Mouse (Mus musculus): ENCODE results near the gene Defb6. TPM values are rescaled to one million over a fixed set of nuclear protein-coding genes. Genes with fewer than 3 reads are reported as not detected.

The Defb6 gene
- polyA plus RNA-seq (2014; fragmentation: Illumina TruSeq; extraction: RNeasy Lipid Tissue Mini Kit (QIAGEN cat#74804); ENCODE audit: low read depth, low replicate concordance), result not detected

DNA sequence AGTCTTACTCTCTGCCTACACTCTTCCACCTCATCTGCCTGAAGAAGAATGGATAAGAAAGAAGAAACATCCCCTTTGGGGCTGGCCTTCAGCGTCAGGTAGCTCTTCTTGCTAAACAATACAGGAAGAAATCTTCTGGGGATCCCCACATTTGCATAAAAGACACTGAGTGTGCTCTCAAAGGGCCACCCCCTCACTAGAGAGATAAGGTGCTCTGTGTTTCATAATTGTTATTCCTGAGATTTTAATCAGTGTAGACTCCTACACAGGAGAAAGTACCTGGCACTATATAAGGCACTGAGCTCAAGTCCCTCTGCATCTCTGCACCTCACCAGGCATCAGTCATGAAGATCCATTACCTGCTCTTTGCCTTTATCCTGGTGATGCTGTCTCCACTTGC, at the start of gene Defb6:
Defb6 (plus strand) TSS at position 318 of the 400 bp plus-strand sequence.

DNA sequence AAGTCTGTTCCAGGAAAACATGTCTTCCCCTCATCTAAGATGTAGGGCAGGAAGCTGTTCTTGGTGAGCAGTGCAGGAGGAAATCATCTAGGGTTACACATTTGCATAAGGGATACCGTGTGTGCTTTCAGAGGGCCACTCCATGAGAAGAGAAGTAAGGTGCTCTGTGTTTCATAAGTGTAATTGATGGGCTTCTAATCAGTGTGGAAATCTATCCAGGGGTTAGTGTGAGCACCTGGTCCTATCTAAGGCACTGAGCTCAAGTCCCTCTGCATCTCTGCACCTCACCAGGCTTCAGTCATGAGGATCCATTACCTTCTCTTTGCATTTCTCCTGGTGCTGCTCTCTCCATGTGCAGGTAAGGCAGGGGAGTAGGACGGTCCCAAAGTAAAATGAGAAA, 14.3 kb downstream of the Defb6 start, which contains the start of gene Defb46:
Defb46 (plus strand) TSS at position 301 of the 400 bp plus-strand sequence.

DNA sequence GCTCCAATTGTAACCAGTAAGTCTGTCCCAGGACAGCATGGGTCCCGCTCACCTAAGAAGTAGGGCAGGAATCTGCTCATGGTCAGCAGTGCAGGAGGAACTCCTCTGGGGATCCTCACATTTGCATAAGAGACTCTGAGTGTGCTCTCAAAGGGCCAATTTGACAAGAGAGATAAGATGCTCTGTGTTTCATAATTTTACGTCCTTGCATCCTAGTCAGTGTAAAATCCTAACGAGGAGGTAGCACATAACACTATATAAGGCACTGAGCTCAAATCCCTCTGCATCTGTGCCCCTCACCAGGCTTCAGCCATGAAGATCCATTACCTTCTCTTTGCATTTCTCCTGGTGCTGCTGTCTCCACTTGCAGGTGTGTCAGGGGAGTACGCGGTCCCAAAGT, 22.0 kb downstream of the Defb6 start, which contains the start of gene Defb5:
Defb5 (plus strand) TSS at position 301 of the 400 bp plus-strand sequence.

Other genes starting within 250 kb of the Defb6 start
- not detected for gene Defb40, start 247.2 kb upstream of the Defb6 start, polyA plus RNA-seq (2014; fragmentation: Illumina TruSeq; extraction: RNeasy Lipid Tissue Mini Kit (QIAGEN cat#74804); ENCODE audit: low read depth, low replicate concordance)
- gene Defb37, start 234.4 kb upstream of the Defb6 start, polyA plus RNA-seq (2014; fragmentation: Illumina TruSeq; extraction: RNeasy Lipid Tissue Mini Kit (QIAGEN cat#74804); ENCODE audit: low read depth, low replicate concordance), result 3.9 TPM
- gene Defb38, start 198.9 kb upstream of the Defb6 start, polyA plus RNA-seq (2014; fragmentation: Illumina TruSeq; extraction: RNeasy Lipid Tissue Mini Kit (QIAGEN cat#74804); ENCODE audit: low read depth, low replicate concordance), result not detected
- gene Defb39, start 160.7 kb upstream of the Defb6 start, polyA plus RNA-seq (2014; fragmentation: Illumina TruSeq; extraction: RNeasy Lipid Tissue Mini Kit (QIAGEN cat#74804); ENCODE audit: low read depth, low replicate concordance), result not detected
- not detected for gene Defb12, start 110.6 kb upstream of the Defb6 start, polyA plus RNA-seq (2014; fragmentation: Illumina TruSeq; extraction: RNeasy Lipid Tissue Mini Kit (QIAGEN cat#74804); ENCODE audit: low read depth, low replicate concordance)
- gene Defb34, start 101.7 kb upstream of the Defb6 start, polyA plus RNA-seq (2014; fragmentation: Illumina TruSeq; extraction: RNeasy Lipid Tissue Mini Kit (QIAGEN cat#74804); ENCODE audit: low read depth, low replicate concordance), result not detected
- gene Gm45826, start 84.7 kb upstream of the Defb6 start, polyA plus RNA-seq (2014; fragmentation: Illumina TruSeq; extraction: RNeasy Lipid Tissue Mini Kit (QIAGEN cat#74804); ENCODE audit: low read depth, low replicate concordance), result not detected
- not detected for gene Defb14, start 31.1 kb upstream of the Defb6 start, polyA plus RNA-seq (2014; fragmentation: Illumina TruSeq; extraction: RNeasy Lipid Tissue Mini Kit (QIAGEN cat#74804); ENCODE audit: low read depth, low replicate concordance)
- gene Defb4, start 26.8 kb upstream of the Defb6 start, polyA plus RNA-seq (2014; fragmentation: Illumina TruSeq; extraction: RNeasy Lipid Tissue Mini Kit (QIAGEN cat#74804); ENCODE audit: low read depth, low replicate concordance), result not detected
- not detected for gene Defb46, start 14.4 kb downstream of the Defb6 start, polyA plus RNA-seq (2014; fragmentation: Illumina TruSeq; extraction: RNeasy Lipid Tissue Mini Kit (QIAGEN cat#74804); ENCODE audit: low read depth, low replicate concordance)
- gene Defb5, start 22.1 kb downstream of the Defb6 start, polyA plus RNA-seq (2014; fragmentation: Illumina TruSeq; extraction: RNeasy Lipid Tissue Mini Kit (QIAGEN cat#74804); ENCODE audit: low read depth, low replicate concordance), result not detected
- gene Defb3, start 67.9 kb downstream of the Defb6 start, polyA plus RNA-seq (2014; fragmentation: Illumina TruSeq; extraction: RNeasy Lipid Tissue Mini Kit (QIAGEN cat#74804); ENCODE audit: low read depth, low replicate concordance), result not detected
- gene Defb8, start 222.1 kb downstream of the Defb6 start, polyA plus RNA-seq (2014; fragmentation: Illumina TruSeq; extraction: RNeasy Lipid Tissue Mini Kit (QIAGEN cat#74804); ENCODE audit: low read depth, low replicate concordance), result not detected